Mouse (Mus musculus) CH12.LX (cell line): ENCODE measurements around the gene Abtb2. TPM values are rescaled to one million over a fixed set of nuclear protein-coding genes. Genes with fewer than 3 reads are reported as not detected.
A peak's percentile ranks its signal among the peaks of the same experiment; 100 is the strongest.

Experiments
- DNase-seq: peaks from one replicate; pipeline ENCODE4 v3.0.0-alpha.2; 2013; ENCODE audit errors: extremely low read depth
- H3K27ac ChIP-seq: 2 replicates; pipeline ENCODE4 v1.5.1; 2012; ENCODE audit warnings: low read depth, mild to moderate bottlenecking, control low read depth, moderate library complexity; ENCODE audit not compliant: insufficient read depth
- H3K27me3 ChIP-seq: replicated peaks from 2 replicates; pipeline ENCODE3; 2012; ENCODE audit warnings: inconsistent platforms
- H3K36me3 ChIP-seq, 2 experiments: replicated peaks in 1 of 2; 2 replicates each; pipeline versions ENCODE3 to v1.6.1; 2012; ENCODE audit warnings: inconsistent platforms in 1 of 2, low read length in 1 of 2, mild to moderate bottlenecking in 1 of 2, mixed read lengths in 1 of 2, moderate library complexity in 1 of 2; ENCODE audit not compliant: control insufficient read depth in 1 of 2, insufficient read depth in 1 of 2
- H3K4me1 ChIP-seq, 2 experiments: 2 replicates each; pipeline ENCODE4 v1.6.1; 2012; ENCODE audit warnings: inconsistent platforms in 1 of 2, moderate library complexity in 1 of 2; ENCODE audit not compliant: insufficient read depth in 2 of 2, control insufficient read depth in 1 of 2
- H3K4me2 ChIP-seq: 2 replicates; pipeline ENCODE4 v1.6.1; 2012; ENCODE audit warnings: low read depth, mild to moderate bottlenecking, control low read depth; ENCODE audit not compliant: poor library complexity, insufficient read depth, severe bottlenecking
- H3K4me3 ChIP-seq, 3 experiments: fragments of 150-350 bp in 1 of 3; sonication (generic) in 1 of 3; replicated peaks in 1 of 3; 2 replicates each; pipeline versions ENCODE3 to v1.5.1; 2011 to 2012; ENCODE audit warnings: low read depth in 2 of 3, low read length in 2 of 3, mild to moderate bottlenecking in 2 of 3, moderate library complexity in 2 of 3, control low read depth in 1 of 3, improper control_type of control experiment in 1 of 3, inconsistent platforms in 1 of 3, mixed read lengths in 1 of 3; ENCODE audit not compliant: poor library complexity in 1 of 3
- H3K79me2 ChIP-seq: replicated peaks from 2 replicates; pipeline ENCODE4 v1.6.1; 2012; ENCODE audit warnings: mild to moderate bottlenecking, moderate library complexity; ENCODE audit not compliant: control insufficient read depth, poor library complexity, insufficient read depth, severe bottlenecking; ENCODE audit errors: extremely low read depth
- H3K9ac ChIP-seq: 2 replicates; pipeline ENCODE4 v1.6.1; 2012; ENCODE audit warnings: low read depth, mild to moderate bottlenecking, control low read depth, moderate library complexity; ENCODE audit not compliant: insufficient read depth
- H3K9me3 ChIP-seq: replicated peaks from 2 replicates; pipeline ENCODE3; 2012; ENCODE audit warnings: low read length, inconsistent platforms, mixed read lengths
- BHLHE40 ChIP-seq: IDR thresholded peaks from 2 replicates; pipeline ENCODE4 v1.6.1; 2011; ENCODE audit warnings: mild to moderate bottlenecking, low read depth, low read length, improper control_type of control experiment
- CHD1 ChIP-seq: IDR thresholded peaks from 2 replicates; pipeline ENCODE4 v1.6.1; 2012; ENCODE audit warnings: low read depth, low read length, improper control_type of control experiment, inconsistent platforms
- ETS1 ChIP-seq: conservative IDR thresholded peaks from 2 replicates; pipeline ENCODE4 v1.6.1; 2012; ENCODE audit warnings: low read depth, mild to moderate bottlenecking, inconsistent platforms, low read length, improper control_type of control experiment, moderate library complexity
- HCFC1 ChIP-seq: IDR thresholded peaks from 2 replicates; pipeline ENCODE4 v1.6.1; 2012; ENCODE audit warnings: low read depth, mild to moderate bottlenecking, inconsistent platforms, low read length, improper control_type of control experiment
- IRF4 ChIP-seq: IDR thresholded peaks from 2 replicates; pipeline ENCODE4 v1.6.1; 2014; ENCODE audit warnings: low read depth, mild to moderate bottlenecking, inconsistent platforms, low read length, improper control_type of control experiment
- JUND ChIP-seq: conservative IDR thresholded peaks from 2 replicates; pipeline ENCODE4 v1.6.1; 2011; ENCODE audit warnings: low read depth, low read length, improper control_type of control experiment
- MEF2A ChIP-seq: IDR thresholded peaks from 2 replicates; pipeline ENCODE4 v1.6.1; 2014; ENCODE audit warnings: low read depth, mild to moderate bottlenecking, inconsistent platforms, low read length, improper control_type of control experiment, borderline replicate concordance
- MYC ChIP-seq: IDR thresholded peaks from 2 replicates; pipeline ENCODE4 v1.6.1; 2011; ENCODE audit warnings: low read depth, mild to moderate bottlenecking, improper control_type of control experiment, low read length
- POLR2AphosphoS2 ChIP-seq: IDR thresholded peaks from 2 replicates; pipeline ENCODE4 v1.6.1; 2011; ENCODE audit warnings: low read depth, low read length, improper control_type of control experiment
- TCF12 ChIP-seq: IDR thresholded peaks from 2 replicates; pipeline ENCODE4 v1.6.1; 2014; ENCODE audit warnings: low read depth, mild to moderate bottlenecking, inconsistent platforms, low read length, improper control_type of control experiment
- USF1 ChIP-seq: IDR thresholded peaks from 2 replicates; pipeline ENCODE4 v1.6.1; 2014; ENCODE audit warnings: low read depth, mild to moderate bottlenecking, inconsistent platforms, low read length, improper control_type of control experiment
- USF2 ChIP-seq: conservative IDR thresholded peaks from 2 replicates; pipeline ENCODE4 v1.6.1; 2011; ENCODE audit warnings: low read depth, low read length, improper control_type of control experiment
- dilution Hi-C: fragments of 300-500 bp; cut with MboI; formaldehyde crosslinking; loops from 2 replicates; pipeline ENCODE4 v1.14.3; 2020; ENCODE audit warnings: low sequenced_read_pairs; ENCODE audit not compliant: extremely low pct_unique_long_range_greater_than_20kb, extremely low pct_ligation_motif_present
- in situ Hi-C: fragments of 300-500 bp; cut with MboI; formaldehyde crosslinking; loops from 3 replicates; pipeline ENCODE4 v1.14.3; 2019; ENCODE audit warnings: low sequenced_read_pairs, low pct_ligation_motif_present, low pct_unique_long_range_greater_than_20kb, mixed read lengths
- polyA plus RNA-seq: library from polyadenylated mRNA; unstranded; fragments of >175 nt; gene quantifications from 2 replicates; pipeline ENCODE4 v1.2.1, GENCODE M21; 2012; ENCODE audit warnings: low read depth; ENCODE audit not compliant: insufficient read length
- total RNA-seq, 2 experiments: library from RNA; depleted of rRNA; stranded (reverse); fragments of 300-350 nt in 1 of 2; fragments of >200 nt in 1 of 2; gene quantifications; 2 replicates each; pipeline ENCODE4 v1.2.3; 2012 to 2014

Abtb2 gene
- total and polyA plus RNA-seq, 3 experiments = 2.9 to 7.7 (median 3.8) TPM

DNA sequence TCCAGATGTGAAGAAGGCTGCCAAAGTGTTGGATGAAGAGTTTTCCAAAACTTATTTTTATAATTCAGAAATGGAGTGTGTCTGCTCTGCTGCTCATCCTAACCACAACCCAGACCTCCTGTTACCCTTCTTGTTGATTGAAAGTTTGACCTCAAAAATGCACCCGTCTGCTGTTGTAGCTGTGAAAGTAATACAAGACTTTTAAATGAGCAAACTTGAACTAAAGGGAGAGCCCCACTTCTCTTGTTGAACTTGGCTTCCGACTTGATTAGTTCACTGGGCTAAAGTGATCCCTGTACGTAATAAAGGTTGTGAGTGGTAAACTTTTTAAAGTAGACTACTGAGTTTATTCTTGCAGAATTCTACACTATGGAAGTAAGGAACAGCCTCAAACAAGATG is 10.3 kb downstream of the Abtb2 start:
- Histone ChIP-seq H3K27ac (no peak overlapping the region), H3K4me2 (peak overlapping the region; percentile 80), H3K9me3 (no peaks in the 10 kb centered on the region), H3K4me1 (peaks cover 2 to 20% of the 10 kb centered on the region in 2 experiments; a peak in 2 of 4 replicates), H3K36me3 (no peaks in the 10 kb centered on the region), H3K79me2 (0 out of 2 replicates have a peak, but pooled peaks cover 2% of the 10 kb centered on the region), H3K4me3 (no peak overlapping the region), H3K27me3 (no peaks in the 10 kb centered on the region), H3K9ac (no peak overlapping the region)
- DNase-seq = no peak
- 0 out of 2 replicates have a peak, but pooled peaks have one; percentile 11 for TF ChIP-seq TCF12
- no peak for TF ChIP-seq POLR2AphosphoS2
- 0 out of 2 replicates have a peak, but pooled peaks have one; percentile 18 for TF ChIP-seq MEF2A
- 0 out of 2 replicates have a peak, but pooled peaks have one; percentile 8 for TF ChIP-seq BHLHE40
- no peak for TF ChIP-seq USF1
- 0 out of 2 replicates have a peak, but pooled peaks have one; percentile 13 for TF ChIP-seq IRF4
- in situ Hi-C loops (no loop called here), dilution Hi-C loops (no loop called here)

- Histone ChIP-seq H3K4me2 (no peak overlapping the region), H3K79me2 (0 out of 2 replicates have a peak, but pooled peaks cover 2% of the 10 kb centered on the region)
- dilution Hi-C loops = no loop called here
These were observed 11.9 kb downstream of the Abtb2 start for GRCm38 (mm10) chr2:103577752-103578662.

GRCm38 (mm10) chr2:103578663-103579213 is 12.6 kb downstream of the Abtb2 start:
- Histone ChIP-seq H3K9me3 (no peaks in the 10 kb centered on the region), H3K4me1 (peaks cover 12 to 31% of the 10 kb centered on the region in 2 experiments), H3K27ac (no peak overlapping the region), H3K4me2 (no peak overlapping the region), H3K27me3 (no peaks in the 10 kb centered on the region), H3K4me3 (no peak overlapping the region), H3K36me3 (no peaks in the 10 kb centered on the region)
- dilution Hi-C loops = no loop called here
- no peak for DNase-seq
- in situ Hi-C loops = no loop called here
- TF ChIP-seq MYC (no peak), IRF4 (no peak)
- TF ChIP-seq, all 38 proteins: peak for 0
- 0 out of 2 replicates have a peak, but pooled peaks cover 2% of the 10 kb centered on the region for H3K79me2 ChIP-seq
- no peak overlapping the region for H3K9ac ChIP-seq

More at GRCm38 (mm10) chr2:103577752-103578662, 11.9 kb downstream of the Abtb2 start:
- Histone ChIP-seq H3K36me3 (no peaks in the 10 kb centered on the region), H3K27me3 (no peaks in the 10 kb centered on the region), H3K4me3 (no peak overlapping the region), H3K4me1 (peaks cover 7 to 24% of the 10 kb centered on the region in 2 experiments), H3K9me3 (no peaks in the 10 kb centered on the region), H3K27ac (no peak overlapping the region), H3K9ac (no peak overlapping the region)
- in situ Hi-C loops = no loop called here
- no peak for TF ChIP-seq JUND
- TF ChIP-seq ETS1 = no peak
- no peak for TF ChIP-seq USF2
- no peak for TF ChIP-seq MEF2A
- no peak for TF ChIP-seq CHD1
- TF ChIP-seq HCFC1 = no peak
- DNase-seq = no peak
